Mouse (Mus musculus): Measurements from ENCODE around the gene Cyb5d1.

DNA sequence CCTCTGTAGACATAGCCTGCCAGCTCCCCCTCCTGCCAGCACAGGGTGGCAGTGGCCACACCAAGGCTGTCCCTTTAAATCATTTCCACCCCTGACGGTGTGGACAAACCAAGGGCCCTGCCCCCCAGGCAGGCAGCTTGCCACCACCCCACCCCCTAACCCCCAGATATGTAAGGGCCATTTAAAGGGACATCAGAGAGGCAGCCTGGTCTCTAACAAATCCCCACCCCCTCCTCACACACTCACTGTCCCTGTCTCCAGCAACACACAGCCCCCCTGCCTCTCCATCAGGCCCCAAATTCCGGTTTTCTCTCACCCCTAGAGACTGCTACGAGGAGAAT, 19.9 kb upstream of the Cyb5d1 start:
- TF ChIP-seq POLR2A (IDR thresholded peaks at IDR 0.05; ENCODE audit: borderline replicate concordance, low read depth, low read length) (no peak), CTCF (IDR thresholded peaks at IDR 0.05; ENCODE audit: low read depth, low read length) (no peak)

All from bone marrow macrophage, adult 2 months (primary cell).